Mouse (Mus musculus): Measurements from ENCODE around the gene Amigo2. TPM values are rescaled to one million over a fixed set of nuclear protein-coding genes. Genes with fewer than 3 reads are reported as not detected.
A peak's percentile ranks its signal among the peaks of the same experiment; 100 is the strongest.

Amigo2 gene
- total RNA-seq, 1 experiment, result 8.5 TPM

GRCm38 (mm10) chr15:97258483-97259230 lies 11.6 kb upstream of the Amigo2 start:
- TF ChIP-seq CHD2 (IDR thresholded peaks at IDR 0.05; ENCODE audit: low read depth, low read length) (no peak), ZC3H11A (IDR thresholded peaks at IDR 0.05; ENCODE audit: borderline replicate concordance, low read depth, low read length) (no peak), ZNF384 (IDR thresholded peaks at IDR 0.05; ENCODE audit: low read depth, low read length) (no peak), HCFC1 (IDR thresholded peaks at IDR 0.05; ENCODE audit: borderline replicate concordance, insufficient read depth, low read length) (no peak)
- no peaks in the 10 kb centered on the region for H3K9me3 ChIP-seq (ENCODE audit: control insufficient read depth, insufficient read depth, low read depth, low read length)
- no peak overlapping the region for H3K27ac ChIP-seq (ENCODE audit: insufficient read depth, low read depth, low read length, poor library complexity, severe bottlenecking)
- no peaks in the 10 kb centered on the region for H3K36me3 ChIP-seq (ENCODE audit: control insufficient read depth, insufficient read depth, low read length, poor library complexity, severe bottlenecking)
- no peak overlapping the region for H3K4me3 ChIP-seq (ENCODE audit: insufficient read depth in 1 of 2, low read depth in 1 of 2, low read length in 2 of 2, poor library complexity in 1 of 2, severe bottlenecking in 1 of 2)
- peaks cover 2 to 3% of the 10 kb centered on the region in 2 experiments; a peak in 3 of 4 replicates for H3K4me1 ChIP-seq (ENCODE audit: control insufficient read depth in 2 of 2, insufficient read depth in 2 of 2, low read length in 2 of 2, poor library complexity in 1 of 2)
- in situ Hi-C loops (cut with MboI; ENCODE audit: low sequenced_read_pairs in 2 of 2, unreplicated experiment in 2 of 2), result no loop called here
- DNase-seq (ENCODE audit: low read depth, low spot score), result no peak
- H3K9ac ChIP-seq (ENCODE audit: insufficient read depth, low read depth, low read length, poor library complexity, severe bottlenecking), result no peak overlapping the region

- H3K36me3 ChIP-seq (ENCODE audit: control insufficient read depth, insufficient read depth, low read length, poor library complexity, severe bottlenecking), result no peaks in the 10 kb centered on the region
- TF ChIP-seq CHD2 (IDR thresholded peaks at IDR 0.05; ENCODE audit: low read depth, low read length), result no peak
- no peak for TF ChIP-seq HCFC1 (IDR thresholded peaks at IDR 0.05; ENCODE audit: borderline replicate concordance, insufficient read depth, low read length)
- TF ChIP-seq ZC3H11A (IDR thresholded peaks at IDR 0.05; ENCODE audit: borderline replicate concordance, low read depth, low read length), result no peak
- no peak for TF ChIP-seq MAFK (IDR thresholded peaks at IDR 0.05; ENCODE audit: insufficient read depth, low read depth, low read length)
- TF ChIP-seq ZNF384 (IDR thresholded peaks at IDR 0.05; ENCODE audit: low read depth, low read length), result no peak
- no peak for DNase-seq (ENCODE audit: low read depth, low spot score)
- no peaks in the 10 kb centered on the region for H3K9me3 ChIP-seq (ENCODE audit: control insufficient read depth, insufficient read depth, low read depth, low read length)
- in situ Hi-C loops (cut with MboI; ENCODE audit: low sequenced_read_pairs in 2 of 2, unreplicated experiment in 2 of 2), result no loop called here
- H3K9ac ChIP-seq (ENCODE audit: insufficient read depth, low read depth, low read length, poor library complexity, severe bottlenecking), result no peak overlapping the region
- peaks cover 3% of the 10 kb centered on the region in 2 experiments; a peak in 3 of 4 replicates for H3K4me1 ChIP-seq (ENCODE audit: control insufficient read depth in 2 of 2, insufficient read depth in 2 of 2, low read length in 2 of 2, poor library complexity in 1 of 2)
- H3K27ac ChIP-seq (ENCODE audit: insufficient read depth, low read depth, low read length, poor library complexity, severe bottlenecking), result no peak overlapping the region
- H3K4me3 ChIP-seq (ENCODE audit: insufficient read depth in 1 of 2, low read depth in 1 of 2, low read length in 2 of 2, poor library complexity in 1 of 2, severe bottlenecking in 1 of 2), result no peak overlapping the region
These were observed 10.2 kb upstream of the Amigo2 start for GRCm38 (mm10) chr15:97257206-97257775.

- H3K9ac ChIP-seq (ENCODE audit: insufficient read depth, low read depth, low read length, poor library complexity, severe bottlenecking), result peak overlapping the region; percentile 1; the same call in 1 of the 2 replicates
- no peak overlapping the region for H3K27ac ChIP-seq (ENCODE audit: insufficient read depth, low read depth, low read length, poor library complexity, severe bottlenecking)
- H3K36me3 ChIP-seq (ENCODE audit: control insufficient read depth, insufficient read depth, low read length, poor library complexity, severe bottlenecking), result no peaks in the 10 kb centered on the region
- peak overlapping the region in 1 of 2 experiments; percentile 60; a peak in 2 of 4 replicates for H3K4me3 ChIP-seq (ENCODE audit: insufficient read depth in 1 of 2, low read depth in 1 of 2, low read length in 2 of 2, poor library complexity in 1 of 2, severe bottlenecking in 1 of 2)
- no peak for DNase-seq (ENCODE audit: low read depth, low spot score)
- peaks cover 3% of the 10 kb centered on the region in 2 experiments; a peak in 3 of 4 replicates for H3K4me1 ChIP-seq (ENCODE audit: control insufficient read depth in 2 of 2, insufficient read depth in 2 of 2, low read length in 2 of 2, poor library complexity in 1 of 2)
- no peaks in the 10 kb centered on the region for H3K9me3 ChIP-seq (ENCODE audit: control insufficient read depth, insufficient read depth, low read depth, low read length)
- TF ChIP-seq CHD2 (IDR thresholded peaks at IDR 0.05; ENCODE audit: low read depth, low read length) (no peak), ZC3H11A (IDR thresholded peaks at IDR 0.05; ENCODE audit: borderline replicate concordance, low read depth, low read length) (no peak), HCFC1 (IDR thresholded peaks at IDR 0.05; ENCODE audit: borderline replicate concordance, insufficient read depth, low read length) (no peak), MAFK (IDR thresholded peaks at IDR 0.05; ENCODE audit: insufficient read depth, low read depth, low read length) (no peak), ZNF384 (IDR thresholded peaks at IDR 0.05; ENCODE audit: low read depth, low read length) (no peak)
- in situ Hi-C loops (cut with MboI; ENCODE audit: low sequenced_read_pairs in 2 of 2, unreplicated experiment in 2 of 2), result no loop called here
These were observed 9.3 kb upstream of the Amigo2 start for GRCm38 (mm10) chr15:97256411-97256810.

- in situ Hi-C loops (cut with MboI; ENCODE audit: low sequenced_read_pairs in 2 of 2, unreplicated experiment in 2 of 2), result no loop called here
These were observed 8.7 kb upstream of the Amigo2 start for GRCm38 (mm10) chr15:97255800-97256199.

More at GRCm38 (mm10) chr15:97255800-97256199, 8.7 kb upstream of the Amigo2 start:
- Histone ChIP-seq H3K4me1 (ENCODE audit: control insufficient read depth in 2 of 2, insufficient read depth in 2 of 2, low read length in 2 of 2, poor library complexity in 1 of 2) (peaks cover 3% of the 10 kb centered on the region in 2 experiments; a peak in 3 of 4 replicates), H3K9me3 (ENCODE audit: control insufficient read depth, insufficient read depth, low read depth, low read length) (no peaks in the 10 kb centered on the region), H3K36me3 (ENCODE audit: control insufficient read depth, insufficient read depth, low read length, poor library complexity, severe bottlenecking) (no peaks in the 10 kb centered on the region), H3K9ac (ENCODE audit: insufficient read depth, low read depth, low read length, poor library complexity, severe bottlenecking) (no peak overlapping the region), H3K27ac (ENCODE audit: insufficient read depth, low read depth, low read length, poor library complexity, severe bottlenecking) (no peak overlapping the region; the same call in 1 of the 2 replicates), H3K4me3 (ENCODE audit: insufficient read depth in 1 of 2, low read depth in 1 of 2, low read length in 2 of 2, poor library complexity in 1 of 2, severe bottlenecking in 1 of 2) (peak overlapping the region in 1 of 2 experiments; percentile 60; a peak in 2 of 4 replicates)
- no peak for TF ChIP-seq MAFK (IDR thresholded peaks at IDR 0.05; ENCODE audit: insufficient read depth, low read depth, low read length)
- no peak for TF ChIP-seq ZC3H11A (IDR thresholded peaks at IDR 0.05; ENCODE audit: borderline replicate concordance, low read depth, low read length)
- no peak for TF ChIP-seq HCFC1 (IDR thresholded peaks at IDR 0.05; ENCODE audit: borderline replicate concordance, insufficient read depth, low read length)
- TF ChIP-seq CHD2 (IDR thresholded peaks at IDR 0.05; ENCODE audit: low read depth, low read length), result no peak
- DNase-seq (ENCODE audit: low read depth, low spot score), result peak; percentile 82

All from ES-E14 (cell line).